Mouse (Mus musculus) mesoderm, embryonic 11.5 days (tissue): ENCODE results near the gene Sipa1l1.
A peak's percentile ranks its signal among the peaks of the same experiment; 100 is the strongest.

ENCODE experiments used
- DNase-seq: peaks from one replicate; pipeline ENCODE4 v3.0.0-alpha.2; 2012; ENCODE audit warnings: low read depth, low spot score

Gene Sipa1l1

GRCm38 (mm10) chr12:82168820-82169533 is at the start of gene Sipa1l1:
Gene Sipa1l1, plus strand, starts transcription at chr12:82169320.
- peak; percentile 99 for DNase-seq

GRCm38 (mm10) chr12:82121947-82122346 is 47.2 kb upstream of the Sipa1l1 start:
- no peak for DNase-seq

GRCm38 (mm10) chr12:82122450-82123249 is 46.5 kb upstream of the Sipa1l1 start:
- no peak for DNase-seq

GRCm38 (mm10) chr12:82126796-82127195 is 42.3 kb upstream of the Sipa1l1 start:
- DNase-seq, result no peak

GRCm38 (mm10) chr12:82139234-82140166 is 29.6 kb upstream of the Sipa1l1 start:
- DNase-seq, result no peak

GRCm38 (mm10) chr12:82143371-82143770 is 25.7 kb upstream of the Sipa1l1 start:
- DNase-seq, result no peak

DNA sequence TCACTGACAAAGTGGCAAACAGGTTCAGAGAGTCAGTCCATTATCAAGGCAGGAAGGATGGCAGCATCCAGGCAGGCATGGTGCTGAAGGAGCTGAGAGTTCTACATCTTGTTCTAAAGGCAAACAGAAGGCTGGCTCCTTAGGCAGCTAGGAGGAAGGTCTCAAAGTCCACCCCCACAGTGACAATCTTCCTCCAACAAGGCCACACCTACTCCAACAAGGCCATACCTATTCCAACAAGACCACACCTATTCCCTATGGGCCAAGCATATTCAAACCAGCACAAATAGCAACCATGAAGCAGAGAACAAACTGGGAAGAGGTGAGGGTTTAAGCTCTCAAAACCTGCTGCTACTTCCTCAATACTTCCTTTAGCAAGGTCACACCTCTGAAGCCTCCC is 23.9 kb upstream of the Sipa1l1 start:
- DNase-seq, result no peak

- DNase-seq, result no peak
These were observed 22.0 kb upstream of the Sipa1l1 start for GRCm38 (mm10) chr12:82147021-82147693.

DNA sequence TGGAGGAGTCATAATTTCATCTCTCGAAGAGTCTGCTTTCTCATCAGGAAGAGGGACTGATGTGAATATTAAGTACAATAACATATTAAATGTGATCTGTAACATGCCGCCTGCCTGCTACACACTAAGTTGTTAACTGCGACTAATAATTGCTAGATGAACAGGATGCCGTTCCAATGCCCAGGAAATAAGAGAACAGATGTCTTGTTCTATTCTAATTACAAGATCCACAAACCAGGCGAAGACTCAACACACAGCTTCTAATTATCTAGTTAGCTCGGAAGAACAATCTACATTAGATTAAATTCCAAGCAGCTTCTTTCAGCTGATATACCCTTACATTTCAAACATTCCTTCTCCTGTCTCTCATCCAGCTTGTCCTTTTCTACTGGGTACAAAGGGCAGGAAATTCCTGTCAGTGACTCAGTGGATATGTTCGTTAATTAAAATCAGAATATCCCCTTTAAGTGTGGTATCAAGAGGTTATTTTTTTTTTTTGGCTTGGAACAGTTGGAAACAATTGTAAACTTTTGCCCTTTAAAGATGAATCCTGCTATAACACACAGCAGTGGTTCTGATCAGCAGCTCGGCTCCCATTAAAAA is 20.7 kb upstream of the Sipa1l1 start:
- DNase-seq, result no peak

DNA sequence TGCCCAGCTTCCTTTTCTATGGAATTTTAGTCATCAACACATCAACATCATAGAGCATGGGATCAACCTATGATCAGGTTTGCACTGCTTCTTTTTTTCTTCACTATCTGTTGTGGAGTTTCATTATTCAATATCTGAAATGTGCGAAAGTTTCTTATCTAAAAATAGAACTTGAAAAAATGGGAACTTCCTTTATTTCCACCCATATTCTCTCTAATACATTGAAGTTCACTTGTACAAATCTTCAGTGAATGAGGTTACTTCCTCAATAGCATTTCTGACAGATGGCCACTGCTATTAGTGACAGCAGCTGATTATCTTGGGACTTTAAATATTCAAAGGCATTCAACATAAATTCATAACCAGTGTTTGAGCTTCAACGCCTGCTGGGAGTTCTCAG is 18.1 kb upstream of the Sipa1l1 start:
- no peak for DNase-seq

- no peak for DNase-seq
These were observed 14.6 kb upstream of the Sipa1l1 start for GRCm38 (mm10) chr12:82154527-82154926.

DNA sequence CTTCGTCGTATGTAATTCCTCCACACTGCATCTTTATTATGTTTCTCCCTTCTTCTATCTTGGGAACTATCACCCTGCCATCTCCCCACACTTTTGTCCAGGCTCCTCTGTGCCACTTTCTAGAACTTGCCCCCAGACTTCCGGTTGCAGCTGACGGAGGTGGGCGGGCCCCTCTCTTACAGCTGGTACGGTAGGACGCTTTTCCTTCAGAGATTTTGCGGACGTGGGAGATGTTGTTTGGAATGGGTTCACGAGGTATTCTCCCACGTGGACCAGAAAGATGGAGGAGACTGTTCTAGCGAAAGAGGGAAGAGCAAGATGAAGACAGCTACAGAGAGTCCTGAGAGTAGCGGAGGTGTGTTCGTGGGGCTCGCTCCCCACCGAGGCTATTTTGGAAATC is 10.6 kb upstream of the Sipa1l1 start:
- no peak for DNase-seq

GRCm38 (mm10) chr12:82159372-82159771 is 9.7 kb upstream of the Sipa1l1 start:
- DNase-seq, result no peak

DNA sequence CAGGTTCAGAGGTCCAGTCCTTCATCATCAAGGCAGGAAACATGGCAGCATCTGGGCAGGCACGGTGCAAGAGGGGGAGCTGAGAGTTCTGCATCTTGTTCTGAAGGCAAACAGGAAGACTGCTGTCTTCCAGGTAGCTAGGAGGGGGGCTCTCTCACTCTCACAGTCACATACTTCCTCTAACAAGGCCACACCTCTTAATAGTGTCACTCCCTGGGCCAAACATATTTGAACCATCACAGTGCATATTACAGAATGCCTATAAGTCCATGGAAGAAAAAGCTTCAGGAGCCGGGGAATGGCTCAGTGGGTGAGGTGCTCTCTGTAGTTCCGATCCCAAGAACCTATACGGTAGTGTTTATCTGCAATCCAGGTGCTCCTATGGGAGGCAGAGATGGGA is 3.5 kb upstream of the Sipa1l1 start:
- DNase-seq, result no peak

DNA sequence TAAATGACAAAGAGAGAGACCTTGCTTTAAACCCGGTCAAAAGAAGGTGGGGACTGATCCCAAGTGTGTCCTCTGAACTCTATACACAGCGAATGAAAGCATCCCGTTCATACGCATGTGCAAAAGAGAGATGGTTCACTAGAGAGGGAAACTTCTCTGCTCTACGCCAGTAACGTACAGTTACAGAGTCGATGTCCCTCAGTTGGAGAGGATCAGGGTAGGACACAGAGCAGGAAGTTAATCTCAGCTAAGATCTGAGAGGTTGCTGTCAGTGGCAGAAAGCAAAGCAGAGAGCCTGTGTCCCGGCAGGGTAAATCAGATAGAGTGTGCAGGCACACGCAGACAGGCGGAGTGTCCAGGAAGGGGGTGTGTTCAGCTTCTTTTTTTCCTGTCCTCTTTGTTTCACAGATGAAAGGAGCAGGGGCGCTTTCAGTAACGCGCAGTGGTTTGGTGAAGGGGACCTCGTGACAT is 3.0 kb upstream of the Sipa1l1 start:
- DNase-seq, result peak; percentile 37

DNA sequence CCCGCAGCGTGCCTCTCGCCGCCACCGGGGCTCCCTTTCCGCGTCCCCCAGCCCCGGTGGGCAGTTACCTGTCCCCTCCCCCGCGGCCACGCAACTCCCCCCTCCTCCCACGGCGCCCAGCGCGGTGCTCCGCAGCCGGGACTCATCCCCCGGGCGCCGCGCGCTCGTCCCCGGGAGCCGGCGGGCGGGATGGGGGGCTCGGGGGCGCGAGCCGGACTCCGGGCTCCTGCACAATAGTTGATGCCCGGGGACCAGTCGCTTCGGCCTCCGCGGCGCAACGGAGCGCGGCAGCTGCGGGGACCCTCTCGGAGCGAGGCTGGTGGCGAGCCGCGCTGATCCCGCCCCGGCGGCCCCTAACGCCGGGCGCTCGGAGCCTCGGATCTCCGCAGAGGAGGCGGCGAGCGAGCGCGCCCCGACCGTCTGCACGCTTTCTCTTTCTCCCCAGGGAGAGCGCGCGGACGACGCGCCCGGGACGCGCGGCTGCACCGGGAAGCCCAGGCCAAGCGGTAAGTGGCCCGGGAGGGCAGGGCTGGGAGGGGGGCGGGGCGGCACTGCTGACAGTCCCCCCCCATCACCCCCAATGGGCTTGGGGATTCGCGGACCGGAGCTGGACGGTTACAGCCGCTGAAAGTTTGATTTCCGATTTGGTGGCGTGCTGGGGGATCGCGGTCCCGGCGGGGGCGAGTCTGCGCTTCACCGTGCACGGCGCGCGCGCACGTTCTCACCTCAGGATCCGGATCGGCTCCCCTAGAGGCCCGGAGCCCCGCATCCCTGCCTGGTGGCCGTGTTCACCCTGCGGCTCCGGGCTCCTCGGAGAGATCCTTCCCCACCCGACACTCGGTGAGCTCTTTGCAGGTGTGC is 681 bp downstream of the Sipa1l1 start:
- peak; percentile 74 for DNase-seq

GRCm38 (mm10) chr12:82170461-82171279 is 1.6 kb downstream of the Sipa1l1 start:
- DNase-seq, result peak; percentile 46

- DNase-seq, result no peak
These were observed 2.5 kb downstream of the Sipa1l1 start for GRCm38 (mm10) chr12:82171591-82171990.

DNA sequence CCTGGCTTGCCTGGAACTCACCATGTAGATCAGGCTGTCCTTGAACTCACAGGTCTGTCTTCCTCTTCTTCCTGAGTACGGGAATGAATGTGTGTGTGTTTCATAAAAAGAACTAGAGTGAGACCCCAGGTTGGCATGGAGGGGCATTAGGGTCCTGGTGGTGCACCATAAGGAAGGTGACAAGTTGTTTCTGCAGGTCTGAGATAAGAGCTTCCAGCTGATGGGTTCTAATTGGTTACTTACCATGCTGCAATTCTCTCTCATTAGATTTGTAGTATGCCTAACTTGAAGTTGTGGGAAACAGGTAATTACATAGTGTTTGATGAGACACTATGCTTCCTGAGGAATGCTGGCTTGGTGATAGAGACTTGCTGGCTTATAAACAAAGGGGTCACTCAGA is 4.5 kb downstream of the Sipa1l1 start:
- no peak for DNase-seq
